Mouse (Mus musculus): ENCODE data around the gene Lpcat3.

DNA sequence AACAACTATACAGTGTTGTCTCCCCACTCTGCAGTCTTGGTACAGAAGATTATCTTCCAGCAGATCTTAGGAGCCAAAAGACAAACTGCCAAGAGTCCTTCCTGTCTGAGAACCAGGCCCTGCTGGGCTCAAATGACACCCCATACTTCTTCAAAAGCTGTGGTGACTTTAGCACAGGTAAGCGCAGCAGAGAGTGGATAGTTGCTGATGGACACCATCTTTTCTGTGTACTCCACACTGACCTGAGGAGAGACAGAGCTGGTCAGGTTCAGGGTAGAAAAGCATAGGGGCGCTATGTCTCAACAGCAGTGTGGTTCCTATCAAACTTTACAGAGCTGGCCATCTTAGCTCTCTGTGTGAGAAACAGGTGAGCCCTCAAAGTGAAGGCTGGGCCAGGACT, 41.6 kb downstream of the Lpcat3 start:
- TF ChIP-seq CTCF (IDR thresholded peaks at IDR 0.05; ENCODE audit: low read depth, low read length): no peak
- no peak for TF ChIP-seq GATA1 (IDR thresholded peaks at IDR 0.05; ENCODE audit: borderline replicate concordance, low read length)
